Mouse (Mus musculus) erythroblast, embryonic 14.5 days (primary cell): ENCODE measurements around the gene Sapcd2.

Experiments used
- GATA1 ChIP-seq: IDR thresholded peaks from 2 replicates; pipeline ENCODE4 v1.6.1; 2012; ENCODE audit warnings: low read length, inconsistent platforms, mixed read lengths
- TAL1 ChIP-seq: IDR thresholded peaks from 3 replicates; pipeline ENCODE4 v1.6.1; 2012; ENCODE audit warnings: low read length, inconsistent platforms, mixed read lengths

- TF ChIP-seq GATA1: no peak
- no peak for TF ChIP-seq TAL1
These were observed 54.6 kb downstream of the Sapcd2 start for GRCm38 (mm10) chr2:25426721-25427191.
